Mouse (Mus musculus) myocyte (in vitro differentiated cells): Measurements from ENCODE around the gene Rdh19. TPM values are rescaled to one million over a fixed set of nuclear protein-coding genes. Genes with fewer than 3 reads are reported as not detected.

Experiments used
- H3K27me3 ChIP-seq: one replicate; pipeline ENCODE4 v1.6.1; 2011; ENCODE audit not compliant: control insufficient read depth, insufficient read depth, insufficient read length
- H3K36me3 ChIP-seq: one replicate; pipeline ENCODE4 v1.6.1; 2011; ENCODE audit not compliant: control insufficient read depth, insufficient read depth
- H3K4me2 ChIP-seq: one replicate; pipeline ENCODE4 v1.6.1; 2011; ENCODE audit warnings: low read depth, control low read depth
- H3K4me3 ChIP-seq: one replicate; pipeline ENCODE4 v1.5.1; 2011; ENCODE audit warnings: mild to moderate bottlenecking, control low read depth, moderate library complexity
- H3K79me2 ChIP-seq: one replicate; pipeline ENCODE4 v1.6.1; 2011; ENCODE audit not compliant: control insufficient read depth, insufficient read depth
- H3ac ChIP-seq: one replicate; pipeline ENCODE4 v1.6.1; 2011; ENCODE audit not compliant: control insufficient read depth, insufficient read length
- CEBPB ChIP-seq: IDR thresholded peaks from 2 replicates; pipeline ENCODE4 v1.6.1; 2011; ENCODE audit warnings: mild to moderate bottlenecking, moderate library complexity; ENCODE audit not compliant: poor library complexity, insufficient read depth, severe bottlenecking
- E2F4 ChIP-seq: IDR thresholded peaks from one replicate; pipeline ENCODE4 v1.6.1; 2011; ENCODE audit warnings: mild to moderate bottlenecking, control low read depth, moderate library complexity; ENCODE audit not compliant: insufficient read depth
- MAX ChIP-seq: IDR thresholded peaks from one replicate; pipeline ENCODE4 v1.6.1; 2011; ENCODE audit warnings: low read depth, mild to moderate bottlenecking, control low read depth
- MYOD1 ChIP-seq, 3 experiments: IDR thresholded peaks; one replicate each; pipeline ENCODE4 v1.6.1; 2011; ENCODE audit warnings: control low read depth in 2 of 3, low read depth in 2 of 3, mild to moderate bottlenecking in 2 of 3, moderate library complexity in 1 of 3; ENCODE audit not compliant: insufficient read length in 2 of 3, control insufficient read depth in 1 of 3
- MYOG ChIP-seq, 3 experiments: IDR thresholded peaks; one replicate each; pipeline ENCODE4 v1.6.1; 2011; ENCODE audit warnings: control low read depth in 2 of 3, low read depth in 2 of 3, mild to moderate bottlenecking in 2 of 3; ENCODE audit not compliant: insufficient read length in 2 of 3, control insufficient read depth in 1 of 3, insufficient read depth in 1 of 3
- POLR2A ChIP-seq: IDR thresholded peaks from one replicate; pipeline ENCODE4 v1.6.1; 2011; ENCODE audit warnings: low read depth, mild to moderate bottlenecking, control low read depth, moderate library complexity; ENCODE audit not compliant: insufficient read length
- POLR2AphosphoS2 ChIP-seq: IDR thresholded peaks from one replicate; pipeline ENCODE4 v1.6.1; 2011; ENCODE audit warnings: low read depth, control low read depth; ENCODE audit not compliant: insufficient read length
- REST ChIP-seq: IDR thresholded peaks from one replicate; pipeline ENCODE4 v1.6.1; 2011; ENCODE audit warnings: mild to moderate bottlenecking, control low read depth, moderate library complexity; ENCODE audit not compliant: insufficient read depth, insufficient read length
- SRF ChIP-seq: IDR thresholded peaks from one replicate; pipeline ENCODE4 v1.6.1; 2011; ENCODE audit warnings: low read depth; ENCODE audit not compliant: control insufficient read depth, insufficient read length
- TCF12 ChIP-seq: IDR thresholded peaks from one replicate; pipeline ENCODE4 v1.6.1; 2011; ENCODE audit warnings: mild to moderate bottlenecking, control low read depth; ENCODE audit not compliant: poor library complexity, insufficient read depth, severe bottlenecking
- TCF3 ChIP-seq: IDR thresholded peaks from one replicate; pipeline ENCODE4 v1.6.1; 2011; ENCODE audit warnings: low read depth, control low read depth; ENCODE audit not compliant: insufficient read length
- USF1 ChIP-seq: IDR thresholded peaks from one replicate; pipeline ENCODE4 v1.6.1; 2011; ENCODE audit warnings: low read depth, mild to moderate bottlenecking, control low read depth, moderate library complexity
- polyA plus RNA-seq: library from polyadenylated mRNA; unstranded; fragments of >200 nt; fragmentation: generic; extraction: Trizol; gene quantifications from one replicate; pipeline ENCODE4 v1.2.1, GENCODE M21; 2012; ENCODE audit warnings: missing spikeins

The Rdh19 gene
- polyA plus RNA-seq, 1 experiment, result not detected

- Histone ChIP-seq H3K4me3 (no peak overlapping the region), H3K79me2 (no peaks in the 10 kb centered on the region), H3K27me3 (peaks cover 74% of the 10 kb centered on the region), H3K4me2 (no peak overlapping the region), H3ac (no peak overlapping the region), H3K36me3 (no peaks in the 10 kb centered on the region)
- TF ChIP-seq USF1 (no peak), MYOG (IDR thresholded peaks at IDR 0.05; ENCODE audit: control insufficient read depth in 1 of 3, insufficient read depth in 1 of 3, insufficient read length in 2 of 3, low read depth in 2 of 3) (no peak), MYOD1 (IDR thresholded peaks at IDR 0.05; ENCODE audit: control insufficient read depth in 1 of 3, insufficient read length in 2 of 3, low read depth in 2 of 3) (no peak), POLR2A (no peak), TCF3 (no peak)
These were observed 47.8 kb downstream of the Rdh19 start for GRCm38 (mm10) chr10:127897506-127897905.

- peaks cover 72% of the 10 kb centered on the region for H3K27me3 ChIP-seq
- TF ChIP-seq MAX, result no peak
- no peak for TF ChIP-seq REST
- TF ChIP-seq SRF, result no peak
- no peak for TF ChIP-seq POLR2AphosphoS2
- H3K4me3 ChIP-seq, result no peak within 1 kb of the TSS
- H3K79me2 ChIP-seq, result no peaks in the 10 kb centered on the region
- no peak within 1 kb of the TSS for H3ac ChIP-seq
- H3K4me2 ChIP-seq, result no peak within 1 kb of the TSS
- H3K36me3 ChIP-seq, result no peaks in the 10 kb centered on the region
These were observed 48.5 kb downstream of the Rdh19 start, which contains the start of gene Sdr9c7 for GRCm38 (mm10) chr10:127898218-127898617. Sdr9c7 (plus strand) TSS chr10:127898518.

- Histone ChIP-seq H3K27me3 (peaks cover 63% of the 10 kb centered on the region), H3K36me3 (no peaks in the 10 kb centered on the region), H3K4me2 (no peak overlapping the region), H3ac (no peak overlapping the region), H3K4me3 (no peak overlapping the region), H3K79me2 (no peaks in the 10 kb centered on the region)
- TF ChIP-seq CEBPB, result no peak
- TF ChIP-seq MYOG (IDR thresholded peaks at IDR 0.05; ENCODE audit: control insufficient read depth in 1 of 3, insufficient read depth in 1 of 3, insufficient read length in 2 of 3, low read depth in 2 of 3), result no peak
- TF ChIP-seq E2F4, result no peak
- TF ChIP-seq MAX, result no peak
- no peak for TF ChIP-seq TCF3
- TF ChIP-seq POLR2AphosphoS2, result no peak
These were observed 50.1 kb downstream of the Rdh19 start for GRCm38 (mm10) chr10:127899783-127900182.

- no peak overlapping the region for H3K4me3 ChIP-seq
- H3K27me3 ChIP-seq, result peaks cover 50% of the 10 kb centered on the region
- H3K36me3 ChIP-seq, result no peaks in the 10 kb centered on the region
- no peak overlapping the region for H3ac ChIP-seq
- no peak for TF ChIP-seq CEBPB
- no peak for TF ChIP-seq SRF
- no peak for TF ChIP-seq MYOD1 (IDR thresholded peaks at IDR 0.05; ENCODE audit: control insufficient read depth in 1 of 3, insufficient read length in 2 of 3, low read depth in 2 of 3)
- no peak for TF ChIP-seq REST
- TF ChIP-seq TCF12, result no peak
- TF ChIP-seq USF1, result no peak
- no peak for TF ChIP-seq E2F4
- TF ChIP-seq MYOG (IDR thresholded peaks at IDR 0.05; ENCODE audit: control insufficient read depth in 1 of 3, insufficient read depth in 1 of 3, insufficient read length in 2 of 3, low read depth in 2 of 3), result no peak
- no peaks in the 10 kb centered on the region for H3K79me2 ChIP-seq
- H3K4me2 ChIP-seq, result no peak overlapping the region
These were observed 52.0 kb downstream of the Rdh19 start for GRCm38 (mm10) chr10:127901751-127902150.

GRCm38 (mm10) chr10:127903116-127903515 is 53.4 kb downstream of the Rdh19 start:
- Histone ChIP-seq H3K4me2 (no peak overlapping the region), H3K27me3 (peaks cover 38% of the 10 kb centered on the region), H3K36me3 (no peaks in the 10 kb centered on the region), H3K79me2 (no peaks in the 10 kb centered on the region), H3ac (no peak overlapping the region), H3K4me3 (no peak overlapping the region)
- TF ChIP-seq REST (no peak), TCF12 (no peak), POLR2A (no peak), CEBPB (no peak), MAX (no peak), MYOD1 (IDR thresholded peaks at IDR 0.05; ENCODE audit: control insufficient read depth in 1 of 3, insufficient read length in 2 of 3, low read depth in 2 of 3) (no peak), TCF3 (no peak), E2F4 (no peak), MYOG (IDR thresholded peaks at IDR 0.05; ENCODE audit: control insufficient read depth in 1 of 3, insufficient read depth in 1 of 3, insufficient read length in 2 of 3, low read depth in 2 of 3) (no peak), SRF (no peak), USF1 (no peak), POLR2AphosphoS2 (no peak)
